Comparison of ENCODE assay signal across 20 mouse cellular contexts in genomic region chr15:30199785-30200184, GRCm38 (mm10).
"Had no signal": no experiment of that assay in that cellular context is flagged by ENCODE, and none has a peak within 500 bp of the region (broad histone marks: within the 10 kb centered on the region; RNA-seq: fewer than 3 reads in every experiment).

No protein-coding gene starts in this region.

- H3K27ac ChIP-seq: kidney, postnatal 0 days; limb, embryonic 10.5 days; limb, embryonic 13.5 days; liver, embryonic 12.5 days; liver, embryonic 15.5 days; macrophage; midbrain, embryonic 12.5 days; midbrain, embryonic 15.5 days; neural tube, embryonic 12.5 days; neural tube, embryonic 15.5 days; stomach, postnatal 0 days had no signal

- DNase-seq: kidney, adult 2 months; kidney, postnatal 25 days; liver; lung, adult 18-20 months; right cerebral cortex, adult 18-20 months; right cerebral cortex, postnatal 14 days; right cerebral cortex, postnatal 4 days; thymus, postnatal 25 days had no signal

- ATAC-seq: intestine, postnatal 0 days; liver, embryonic 12.5 days; midbrain, embryonic 15.5 days had no signal

- H3K36me3 ChIP-seq: limb, embryonic 10.5 days; limb, embryonic 13.5 days; liver, embryonic 12.5 days; liver, embryonic 15.5 days; midbrain, embryonic 12.5 days; midbrain, embryonic 15.5 days; neural tube, embryonic 12.5 days; neural tube, embryonic 15.5 days had no signal

- H3K4me2 ChIP-seq: limb, embryonic 13.5 days; liver, embryonic 12.5 days; liver, embryonic 15.5 days; midbrain, embryonic 12.5 days; midbrain, embryonic 15.5 days; neural tube, embryonic 12.5 days; neural tube, embryonic 15.5 days had no signal

- H3K27me3 ChIP-seq: limb, embryonic 13.5 days; liver, embryonic 12.5 days; liver, embryonic 15.5 days; midbrain, embryonic 12.5 days; midbrain, embryonic 15.5 days; neural tube, embryonic 12.5 days; neural tube, embryonic 15.5 days had no signal

- H3K9me3 ChIP-seq: limb, embryonic 10.5 days; limb, embryonic 13.5 days; liver, embryonic 12.5 days; liver, embryonic 15.5 days; midbrain, embryonic 12.5 days; midbrain, embryonic 15.5 days; neural tube, embryonic 12.5 days; neural tube, embryonic 15.5 days had no signal

- H3K4me1 ChIP-seq: limb, embryonic 10.5 days; limb, embryonic 13.5 days; liver, embryonic 12.5 days; liver, embryonic 15.5 days; midbrain, embryonic 12.5 days; midbrain, embryonic 15.5 days; neural tube, embryonic 12.5 days; neural tube, embryonic 15.5 days had no signal

- H3K9ac ChIP-seq: limb, embryonic 13.5 days; liver, embryonic 12.5 days; liver, embryonic 15.5 days; midbrain, embryonic 12.5 days; midbrain, embryonic 15.5 days; neural tube, embryonic 12.5 days; neural tube, embryonic 15.5 days had no signal

- H3K4me3 ChIP-seq: limb, embryonic 10.5 days; limb, embryonic 13.5 days; liver, embryonic 12.5 days; liver, embryonic 15.5 days; midbrain, embryonic 12.5 days; midbrain, embryonic 15.5 days; neural tube, embryonic 12.5 days; neural tube, embryonic 15.5 days had no signal
